Mouse (Mus musculus) left cerebral cortex, adult 8-10 months (tissue): ENCODE data around the gene Tubg1. TPM values are rescaled to one million over a fixed set of nuclear protein-coding genes. Genes with fewer than 3 reads are reported as not detected.
"Not testable (repeated sequence)": the region's sequence is repeated elsewhere in the genome, so short reads cannot be mapped to it uniquely, and the experiment has no call there.

Experiments used
- DNase-seq, 2 experiments: peaks; one replicate each; pipeline ENCODE4 v3.0.0; 2022; ENCODE audit warnings: low spot score in 2 of 2
- total RNA-seq, 4 experiments: library from RNA; stranded (reverse); gene quantifications; 2 replicates each; pipeline ENCODE4 v1.2.4; 2022

Tubg1 gene
- total RNA-seq, 4 experiments from 2014 or later, result 47.1 to 49.2 (median 47.9) TPM

GRCm38 (mm10) chr11:101140164-101140819, 20.6 kb downstream of the Tubg1 start:
- DNase-seq, result no peak

DNA sequence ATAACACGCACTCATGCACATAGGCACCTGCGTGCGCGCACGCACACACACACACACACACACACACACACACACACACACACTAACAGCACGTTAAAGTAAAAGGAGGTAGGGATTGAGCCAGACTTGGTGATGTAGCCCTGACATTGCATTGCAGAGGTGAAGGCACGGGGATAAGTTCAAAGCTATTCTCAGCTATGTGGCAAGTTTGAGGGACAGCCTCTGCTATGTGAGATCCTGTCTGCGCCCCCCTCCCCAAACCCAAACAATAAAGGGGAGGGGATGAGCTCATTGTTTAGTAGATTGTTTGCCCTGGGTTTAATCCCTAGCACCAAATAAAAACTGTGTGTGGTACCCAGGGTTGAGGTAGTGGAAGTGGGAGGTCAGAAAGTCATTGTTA, 21.4 kb downstream of the Tubg1 start:
- no peak for DNase-seq

DNA sequence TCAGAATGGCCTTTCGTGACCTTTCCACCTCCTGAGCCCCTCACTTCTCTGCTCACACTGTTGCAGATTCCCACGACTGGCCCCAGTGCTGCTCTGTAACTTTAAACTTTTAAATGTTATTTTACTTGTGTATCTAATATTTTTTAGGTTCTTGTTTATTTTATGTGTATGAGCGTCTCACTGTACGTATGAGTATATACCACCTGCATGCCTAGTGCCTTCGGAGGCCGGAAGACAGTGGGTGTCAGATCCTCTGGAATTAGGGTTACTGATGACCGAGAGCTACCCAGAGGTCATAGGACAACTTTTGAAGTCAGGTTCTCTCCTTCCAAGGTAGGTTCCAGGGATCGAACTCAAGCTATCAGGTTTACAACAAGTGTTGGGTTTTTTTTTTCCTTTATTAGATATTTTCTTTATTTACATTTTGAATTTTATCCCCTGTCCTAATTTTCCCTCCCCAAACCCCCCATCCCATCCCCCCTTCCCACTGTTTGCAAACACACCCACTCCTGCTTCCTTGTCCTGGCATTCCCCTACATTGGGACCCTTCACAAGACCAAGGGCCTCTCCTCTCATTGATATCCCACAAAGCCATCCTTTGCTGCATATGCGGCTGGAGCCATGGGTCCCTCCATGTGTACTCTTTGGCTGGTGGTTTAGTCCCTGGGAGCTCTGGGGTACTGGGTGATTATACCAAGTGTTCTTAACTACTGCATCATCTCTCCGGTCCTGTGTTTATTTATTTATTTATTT, 22.7 kb downstream of the Tubg1 start:
- DNase-seq, result no peak

DNA sequence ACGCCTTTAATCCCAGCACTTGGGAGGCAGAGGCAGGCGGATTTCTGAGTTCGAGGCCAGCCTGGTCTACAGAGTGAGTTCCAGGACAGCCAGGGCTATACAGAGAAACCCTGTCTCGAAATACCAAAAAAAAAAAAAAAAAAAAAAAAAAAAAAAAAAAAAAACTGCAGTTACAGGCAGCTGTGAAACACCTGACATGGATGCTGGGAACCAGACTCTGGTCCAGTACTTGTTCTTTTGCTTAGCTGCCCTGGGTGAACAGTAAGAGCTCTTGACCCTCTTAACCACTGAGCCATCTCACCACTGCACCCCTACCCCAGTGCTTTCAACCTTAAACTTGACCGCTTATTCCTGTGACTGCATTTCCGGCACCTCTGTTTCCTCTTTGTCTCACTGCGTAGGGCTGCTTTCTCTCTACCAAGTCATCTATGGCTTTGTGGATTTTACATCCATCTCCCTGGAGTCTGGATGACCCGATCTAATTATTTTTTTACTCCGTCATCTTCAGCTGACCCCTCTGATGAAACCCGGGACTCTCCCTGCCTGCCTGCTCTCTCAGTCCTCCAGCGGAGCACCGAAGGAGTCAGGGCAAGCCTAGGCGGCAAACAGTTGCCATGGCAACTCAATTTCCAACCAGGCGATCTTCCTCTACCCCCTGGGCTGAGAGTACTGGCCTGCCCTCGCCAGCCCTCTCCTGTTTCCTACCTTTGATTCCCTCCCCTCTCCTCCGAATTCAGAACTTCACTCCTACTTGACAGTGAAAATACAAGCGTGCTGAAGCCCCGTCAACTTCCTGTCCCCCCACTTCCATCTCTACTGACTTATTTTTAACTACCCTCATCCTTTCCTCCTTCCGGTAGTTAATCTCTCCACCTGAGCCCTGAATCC, 23.8 kb downstream of the Tubg1 start:
- no peak for DNase-seq

- DNase-seq, result no peak
These were observed 26.6 kb downstream of the Tubg1 start for GRCm38 (mm10) chr11:101146377-101146776.

GRCm38 (mm10) chr11:101148751-101149150, 29.0 kb downstream of the Tubg1 start:
- DNase-seq, result no peak

- DNase-seq, result no peak
These were observed 29.7 kb downstream of the Tubg1 start for GRCm38 (mm10) chr11:101149178-101150105.

DNA sequence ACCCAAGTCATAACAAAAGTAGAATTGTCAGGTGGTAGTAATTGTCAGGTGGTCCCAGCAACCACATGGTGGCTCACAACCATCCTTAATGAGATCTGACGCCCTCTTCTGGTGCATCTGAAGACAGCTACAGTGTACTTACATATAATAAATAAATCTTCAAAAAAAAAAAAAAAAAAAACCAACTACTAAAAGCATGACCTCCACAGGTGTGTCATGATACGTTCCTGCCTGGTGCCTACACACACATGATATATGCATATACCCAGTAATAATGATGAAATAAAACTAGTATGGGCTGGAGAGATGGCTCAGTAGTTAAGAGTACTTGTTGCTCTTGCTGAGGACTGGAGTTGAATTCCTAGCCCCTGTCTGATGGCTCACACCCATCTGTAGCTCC, 31.3 kb downstream of the Tubg1 start:
- no peak for DNase-seq

- no peak for DNase-seq
These were observed 33.1 kb downstream of the Tubg1 start for GRCm38 (mm10) chr11:101152825-101153224.

GRCm38 (mm10) chr11:101154648-101155047, 34.9 kb downstream of the Tubg1 start:
- no peak for DNase-seq

GRCm38 (mm10) chr11:101155151-101155550, 35.4 kb downstream of the Tubg1 start:
- DNase-seq, result no peak

GRCm38 (mm10) chr11:101155728-101156371, 36.1 kb downstream of the Tubg1 start, which contains the start of gene Tubg2:
Tubg2 (plus strand) TSS chr11:101155907.
- peak; percentile 58 to 83 for DNase-seq

DNA sequence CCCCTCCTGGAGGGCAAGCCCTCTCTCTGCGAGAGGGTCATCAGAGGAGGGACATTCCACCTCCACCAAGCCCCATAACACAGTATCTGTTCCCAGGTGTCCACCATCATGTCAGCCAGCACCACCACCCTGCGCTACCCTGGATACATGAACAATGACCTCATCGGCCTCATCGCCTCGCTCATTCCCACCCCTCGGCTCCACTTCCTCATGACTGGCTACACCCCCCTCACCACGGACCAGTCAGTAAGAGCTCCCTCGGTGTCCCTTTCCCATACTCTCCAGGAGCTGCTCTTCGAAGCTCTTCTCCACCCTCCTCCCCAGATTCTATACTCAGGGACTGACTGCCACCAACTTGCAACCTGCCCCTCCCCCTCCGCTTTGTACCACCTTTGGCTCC, 40.4 kb downstream of the Tubg1 start:
- DNase-seq, result not testable (repeated sequence)

- not testable (repeated sequence) for DNase-seq
These were observed 41.3 kb downstream of the Tubg1 start for GRCm38 (mm10) chr11:101160981-101161505.

DNA sequence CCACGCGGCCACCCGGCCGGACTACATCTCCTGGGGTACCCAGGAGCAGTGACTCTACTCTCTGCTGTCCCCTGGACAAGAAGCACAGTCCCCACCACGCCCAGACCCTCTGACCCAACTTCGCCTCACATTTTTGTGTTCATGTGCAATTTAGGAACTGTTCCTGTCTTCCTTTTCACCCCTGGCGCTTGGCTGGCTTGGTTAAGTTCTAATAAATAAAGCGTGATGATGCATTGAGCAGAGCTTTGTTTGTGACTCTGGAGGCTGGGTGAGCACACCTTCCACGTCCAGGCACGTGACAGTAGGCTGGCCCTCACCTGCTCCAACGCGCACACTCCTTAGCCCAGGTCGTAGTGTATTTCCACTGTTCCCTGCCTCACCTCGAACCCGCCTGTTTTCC, 41.8 kb downstream of the Tubg1 start:
- no peak for DNase-seq

- no peak for DNase-seq
These were observed 42.6 kb downstream of the Tubg1 start for GRCm38 (mm10) chr11:101162301-101162700.

GRCm38 (mm10) chr11:101162772-101163171, 43.0 kb downstream of the Tubg1 start:
- no peak for DNase-seq

GRCm38 (mm10) chr11:101163476-101164350, 44.0 kb downstream of the Tubg1 start:
- DNase-seq, result peak in 1 of 2 experiments; percentile 6

- DNase-seq, result no peak
These were observed 44.6 kb downstream of the Tubg1 start for GRCm38 (mm10) chr11:101164351-101164665.
